Mouse (Mus musculus) lung, postnatal 0 days (tissue): ENCODE measurements at regions not wholly inside any gene's neighbourhood (a gene's known extent, or its start where the extent isn't known, plus 50 kb on each side); places are given as distances from the start of the nearest gene placed in this dataset.
A peak's percentile ranks its signal among the peaks of the same experiment; 100 is the strongest.

Experiments
- ATAC-seq: fragments of 200-750 bp; cut with Nextera tagmentation; 2 replicates; pipeline ENCODE4 v1.8.0; 2017; ENCODE audit warnings: moderate library complexity
- DNase-seq: peaks from one replicate; pipeline ENCODE4 v3.0.0-alpha.2; 2016; ENCODE audit warnings: low spot score
- H3K27ac ChIP-seq: fragments of 300-500 bp; sonication (generic); 2 replicates; pipeline ENCODE4 v1.5.1; 2014; ENCODE audit warnings: antibody characterized with exemption, mild to moderate bottlenecking, low read length, mixed read lengths
- H3K27me3 ChIP-seq: fragments of 300-500 bp; sonication (generic); replicated peaks from 2 replicates; pipeline ENCODE4 v1.6.1; 2014; ENCODE audit warnings: low read length, mixed read lengths; ENCODE audit not compliant: insufficient read depth
- H3K36me3 ChIP-seq: fragments of 300-500 bp; sonication (generic); 2 replicates; pipeline ENCODE4 v1.6.1; 2014; ENCODE audit warnings: low read length, mixed read lengths; ENCODE audit not compliant: insufficient read depth
- H3K4me1 ChIP-seq: fragments of 300-500 bp; sonication (generic); 2 replicates; pipeline ENCODE4 v1.6.1; 2014; ENCODE audit warnings: antibody characterized with exemption, low read depth, low read length, mixed read lengths; ENCODE audit not compliant: insufficient read depth
- H3K4me2 ChIP-seq: fragments of 300-500 bp; sonication (generic); replicated peaks from 2 replicates; pipeline ENCODE4 v1.6.1; 2014; ENCODE audit warnings: low read depth, mild to moderate bottlenecking, low read length, moderate library complexity, mixed read lengths
- H3K4me3 ChIP-seq: fragments of 300-500 bp; sonication (generic); 2 replicates; pipeline ENCODE4 v1.5.1; 2014; ENCODE audit warnings: low read depth, low read length
- H3K9ac ChIP-seq: fragments of 300-500 bp; sonication (generic); replicated peaks from 2 replicates; pipeline ENCODE4 v1.6.1; 2014; ENCODE audit warnings: low read depth, mild to moderate bottlenecking
- H3K9me3 ChIP-seq: fragments of 300-500 bp; sonication (generic); 2 replicates; pipeline ENCODE4 v1.6.1; 2016; ENCODE audit warnings: low read length, mixed read lengths
- CTCF ChIP-seq: IDR thresholded peaks from 2 replicates; pipeline ENCODE4 v1.5.1; 2016; ENCODE audit warnings: antibody characterized with exemption, mild to moderate bottlenecking
- EP300 ChIP-seq: IDR thresholded peaks from 2 replicates; pipeline ENCODE4 v1.6.1; 2016; ENCODE audit warnings: antibody characterized with exemption, mild to moderate bottlenecking, control low read depth
- WGBS: fragments of 180-500 bp; shearing (Covaris S2); extraction: QIAGEN DNeasy Blood & Tissue Kit; methylation state at CpG from one replicate; pipeline ENCODE4 v1.1.7; 2014; 5-methylcytosine and 5-hydroxymethylcytosine counted together

DNA sequence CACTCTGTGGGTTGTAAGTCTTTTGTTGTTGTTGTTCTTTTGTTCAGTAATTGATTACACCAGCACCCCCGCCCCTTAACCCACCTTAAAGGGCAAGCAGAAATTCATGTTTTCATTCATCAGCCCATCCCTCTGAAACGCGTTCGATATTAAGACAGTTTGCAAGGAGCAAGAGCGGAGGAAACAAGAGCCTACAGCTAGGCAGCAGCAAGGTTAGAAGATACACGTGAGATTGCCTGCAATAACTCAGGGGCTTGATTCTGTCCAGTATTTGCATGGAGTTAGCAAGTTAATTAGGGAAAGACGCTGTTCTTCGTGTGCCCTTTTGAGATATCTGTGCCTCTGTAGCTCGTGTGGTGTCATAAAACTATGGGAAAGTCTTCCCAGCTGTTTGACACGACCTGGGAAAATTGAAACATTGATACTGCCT lies 202.0 kb downstream of the Gm11146 start:
- H3K4me2 ChIP-seq = peak overlapping the region; percentile 53
- H3K4me3 ChIP-seq = peak overlapping the region; percentile 24; the same call in 1 of the 2 replicates
- TF ChIP-seq EP300 = no peak
- no peak for TF ChIP-seq CTCF
- H3K9me3 ChIP-seq = no peaks in the 10 kb centered on the region
- no peaks in the 10 kb centered on the region for H3K27me3 ChIP-seq
- ATAC-seq (no peak), DNase-seq (no peak)
- H3K27ac ChIP-seq = no peak overlapping the region
- WGBS = 14% methylated on average over 10 of the region's 10 CpGs
- no peaks in the 10 kb centered on the region for H3K36me3 ChIP-seq
- no peak overlapping the region for H3K9ac ChIP-seq
- H3K4me1 ChIP-seq = peaks cover 5% of the 10 kb centered on the region; the same call in 1 of the 2 replicates

DNA sequence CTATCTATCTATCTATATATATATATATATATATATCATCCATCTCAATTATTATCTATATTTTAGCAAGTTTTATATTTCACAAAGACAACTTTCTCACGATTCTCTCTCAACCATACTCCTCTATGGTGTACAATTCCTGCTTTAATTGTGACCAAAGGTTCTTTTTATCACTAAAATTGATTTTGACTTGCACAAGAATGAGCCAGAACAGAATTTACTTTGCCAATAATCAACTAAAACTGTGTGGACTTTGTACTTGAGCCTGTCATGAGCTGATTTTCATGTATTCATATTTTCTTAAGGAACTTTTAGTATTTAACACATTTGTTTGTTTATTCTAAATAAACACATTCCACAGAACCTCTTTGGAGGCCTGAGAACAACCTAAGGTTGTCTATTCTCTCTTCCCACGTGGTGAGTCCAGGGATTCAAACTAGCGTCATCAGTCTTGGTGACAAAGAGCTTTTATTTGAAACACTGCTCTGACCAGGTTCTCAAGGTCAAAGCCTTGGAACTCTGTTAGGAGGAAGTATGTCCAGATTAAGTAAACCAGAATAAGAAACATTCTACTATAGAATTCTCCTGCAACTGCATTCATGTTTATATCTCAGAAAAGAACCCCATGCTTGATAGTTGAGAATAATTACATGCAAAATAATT lies 207.7 kb downstream of the Gm11146 start:
- H3K4me3 ChIP-seq = no peak overlapping the region
- no peak overlapping the region for H3K9ac ChIP-seq
- DNase-seq (no peak), ATAC-seq (no peak)
- H3K27me3 ChIP-seq = no peaks in the 10 kb centered on the region
- H3K36me3 ChIP-seq = no peaks in the 10 kb centered on the region
- H3K4me1 ChIP-seq = no peaks in the 10 kb centered on the region
- no peak for TF ChIP-seq CTCF
- no peak for TF ChIP-seq EP300
- H3K4me2 ChIP-seq = no peak overlapping the region
- 47% methylated on average over 3 of the region's 3 CpGs for WGBS
- no peaks in the 10 kb centered on the region for H3K9me3 ChIP-seq
- no peak overlapping the region for H3K27ac ChIP-seq

DNA sequence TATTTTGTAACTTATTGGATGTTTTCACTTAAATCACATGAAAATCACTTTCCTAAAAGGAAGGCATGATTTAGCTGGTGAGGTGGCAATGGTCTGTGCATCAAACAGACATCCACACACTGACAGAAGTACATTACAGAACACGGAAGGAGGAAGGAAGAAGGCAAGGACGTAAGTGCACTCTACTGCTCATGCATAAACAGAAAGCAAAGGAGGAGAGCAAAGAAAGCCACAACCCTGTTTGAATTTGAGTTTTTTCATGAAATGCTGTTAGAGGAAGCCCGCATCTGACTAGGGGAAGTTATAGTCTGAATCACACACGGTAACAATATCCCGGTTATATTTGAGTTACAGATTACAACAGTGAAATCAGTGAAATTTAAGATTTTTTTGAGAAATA lies 208.4 kb downstream of the Gm11146 start:
- no peak overlapping the region for H3K27ac ChIP-seq
- no peaks in the 10 kb centered on the region for H3K27me3 ChIP-seq
- H3K4me3 ChIP-seq = no peak overlapping the region
- no peak for DNase-seq
- 44% methylated on average over 5 of the region's 5 CpGs for WGBS
- ATAC-seq = no peak
- no peak overlapping the region for H3K9ac ChIP-seq
- no peak overlapping the region for H3K4me2 ChIP-seq
- TF ChIP-seq CTCF = no peak
- TF ChIP-seq EP300 = no peak
- H3K36me3 ChIP-seq = no peaks in the 10 kb centered on the region
- no peaks in the 10 kb centered on the region for H3K4me1 ChIP-seq
- no peaks in the 10 kb centered on the region for H3K9me3 ChIP-seq

DNA sequence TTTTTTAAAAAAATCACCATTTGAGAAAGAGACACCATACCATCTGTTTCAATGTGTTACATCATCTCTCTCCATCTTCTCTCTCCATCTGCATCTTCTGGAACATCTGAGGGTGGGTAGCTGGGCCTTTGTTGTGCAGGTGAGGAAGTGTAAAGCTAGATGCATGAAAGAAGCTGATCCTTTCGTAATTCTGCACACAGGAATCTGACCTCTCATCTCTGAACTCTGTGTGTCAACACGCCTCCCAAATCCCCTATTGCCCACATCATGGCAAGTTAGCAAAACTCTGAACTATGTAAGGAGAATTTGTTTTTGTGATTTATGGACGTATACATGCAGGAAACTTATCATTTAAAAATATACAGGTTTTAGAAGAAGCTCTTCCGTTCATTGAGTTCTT lies 209.7 kb downstream of the Gm11146 start:
- TF ChIP-seq CTCF (no peak), EP300 (no peak)
- no peak for DNase-seq
- Histone ChIP-seq H3K4me3 (no peak overlapping the region), H3K36me3 (no peaks in the 10 kb centered on the region), H3K4me2 (no peak overlapping the region), H3K27me3 (no peaks in the 10 kb centered on the region), H3K27ac (no peak overlapping the region), H3K4me1 (no peaks in the 10 kb centered on the region), H3K9me3 (no peaks in the 10 kb centered on the region), H3K9ac (no peak overlapping the region)
- WGBS = 61% methylated on average over 4 of the region's 4 CpGs
- no peak for ATAC-seq

DNA sequence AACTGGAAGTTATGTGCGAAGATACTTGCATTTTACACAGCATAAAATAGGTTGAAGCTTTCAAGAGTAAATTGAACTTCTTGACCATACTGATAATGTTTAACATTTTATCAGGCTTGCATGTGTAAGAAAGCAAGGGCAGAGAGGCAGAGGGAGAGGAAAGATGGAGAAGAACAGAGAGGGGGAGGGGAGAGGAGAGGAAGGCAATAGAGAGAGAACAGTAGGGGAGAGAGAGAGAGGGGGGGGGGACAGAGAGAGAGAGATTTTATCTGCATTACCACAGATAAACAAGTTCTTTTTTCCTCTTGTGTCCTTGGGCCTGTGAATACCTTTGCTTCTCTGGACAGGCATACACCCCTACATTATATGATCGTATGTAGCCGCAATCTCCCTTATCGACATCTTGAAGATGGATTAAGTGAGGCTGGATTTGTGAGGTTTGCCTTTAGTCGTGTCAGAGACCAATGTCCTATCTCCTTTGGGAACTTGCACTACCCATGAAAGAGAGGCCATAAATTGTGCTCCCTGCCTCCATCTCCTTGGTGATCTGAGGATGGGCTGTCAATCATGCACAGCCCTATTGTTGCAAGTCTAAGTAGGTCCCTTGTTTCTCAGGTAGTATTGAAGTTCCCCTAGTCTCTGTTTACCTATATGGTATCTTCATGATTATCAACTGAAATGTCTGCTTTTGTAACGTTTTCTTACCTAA lies 217.7 kb downstream of the Gm11146 start:
- Histone ChIP-seq H3K27me3 (no peaks in the 10 kb centered on the region), H3K4me1 (no peaks in the 10 kb centered on the region), H3K36me3 (no peaks in the 10 kb centered on the region), H3K27ac (no peak overlapping the region), H3K9me3 (no peaks in the 10 kb centered on the region), H3K4me2 (no peak overlapping the region), H3K9ac (no peak overlapping the region), H3K4me3 (no peak overlapping the region)
- DNase-seq = no peak
- no peak for ATAC-seq
- 65% methylated on average over 6 of the region's 6 CpGs for WGBS
- TF ChIP-seq CTCF (no peak), EP300 (no peak)

DNA sequence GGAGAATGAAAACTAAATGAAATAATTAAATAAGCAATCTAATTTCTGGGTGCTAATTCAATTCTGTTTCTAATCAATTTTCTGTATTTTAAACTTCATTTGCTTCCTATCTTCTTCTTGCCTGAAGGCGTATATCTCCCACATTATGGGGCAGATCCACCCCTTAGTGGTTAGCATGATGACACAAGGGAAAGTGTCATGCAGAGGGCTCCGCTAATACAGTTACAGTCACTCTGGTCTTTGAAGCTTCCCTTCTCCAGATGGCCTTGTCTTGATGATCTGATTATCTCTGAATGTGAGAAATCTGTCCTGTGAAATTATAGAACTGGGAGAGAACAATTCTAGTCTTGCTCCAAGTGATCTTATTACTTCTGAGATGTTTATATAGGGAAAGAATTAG lies 219.1 kb downstream of the Gm11146 start:
- Histone ChIP-seq H3K27me3 (no peaks in the 10 kb centered on the region), H3K36me3 (no peaks in the 10 kb centered on the region), H3K9ac (no peak overlapping the region), H3K4me3 (no peak overlapping the region), H3K4me2 (no peak overlapping the region), H3K9me3 (no peaks in the 10 kb centered on the region), H3K27ac (no peak overlapping the region), H3K4me1 (no peaks in the 10 kb centered on the region)
- TF ChIP-seq EP300 = no peak
- no peak for TF ChIP-seq CTCF
- no peak for DNase-seq
- no peak for ATAC-seq
- WGBS = 85% methylated on average over 2 of the region's 2 CpGs
